18 mouse cellular contexts compared by ENCODE assay signal in the genomic region with DNA sequence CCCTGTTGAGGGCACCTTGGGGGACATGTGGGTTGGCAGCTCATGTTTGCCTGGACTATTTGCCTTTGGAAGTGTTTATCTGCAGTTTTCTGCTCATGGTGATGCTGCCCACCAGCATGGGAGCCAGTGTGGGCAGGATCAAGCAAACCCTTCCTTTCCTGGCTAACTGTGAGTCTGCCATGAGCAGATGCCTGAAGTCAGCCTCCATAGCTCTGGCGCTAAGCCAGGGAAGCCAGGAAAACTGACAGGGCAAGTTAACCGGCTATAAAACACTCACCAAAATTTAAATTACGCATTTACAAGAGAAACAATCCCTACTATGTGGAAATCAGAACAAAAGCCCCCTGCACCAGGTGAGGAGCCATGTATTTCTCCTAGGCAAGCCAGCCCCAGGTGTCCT. TPM values are rescaled to one million over a fixed set of nuclear protein-coding genes. Genes with fewer than 3 reads are reported as not detected.
DNase-seq lines count a peak whose midpoint lies in the region; ATAC-seq lines count a peak whose summit lies in the region.
"Had no signal": no experiment of that assay in that cellular context is flagged by ENCODE, and none has a peak within 500 bp of the region (broad histone marks: within the 10 kb centered on the region; RNA-seq: fewer than 3 reads in every experiment).

No protein-coding gene starts in this region.

- H3K4me3 ChIP-seq in limb, embryonic 10.5 days: no peak overlapping the region
- H3K4me3 ChIP-seq: liver, embryonic 15.5 days; neural tube, embryonic 13.5 days had no signal

- H3K27me3 ChIP-seq in limb, embryonic 10.5 days (ENCODE audit: low read depth, poor library complexity, severe bottlenecking): no peaks in the 10 kb centered on the region
- H3K27me3 ChIP-seq: liver, embryonic 15.5 days; neural tube, embryonic 13.5 days had no signal

- DNase-seq in frontal cortex, postnatal 25 days (ENCODE audit: low spot score in 2 of 2): no peak
- peak; percentile 33 to 58 for DNase-seq in left cerebral cortex, adult 18-20 months (ENCODE audit: low spot score in 2 of 2)
- no peak for DNase-seq in left cerebral cortex, postnatal 14 days (ENCODE audit: low spot score in 2 of 2)
- peak; percentile 87 for DNase-seq in brain, adult 2 months (ENCODE audit: low read depth, low spot score)
- DNase-seq in limb, embryonic 10.5 days (ENCODE audit: low spot score): no peak
- no peak for DNase-seq in spleen, postnatal 4 days (ENCODE audit: low spot score in 2 of 2)
- DNase-seq in right cerebral cortex, postnatal 36 days (ENCODE audit: low spot score in 2 of 2): no peak
- DNase-seq: adrenal gland, postnatal 10 days; embryo, embryonic 11 days; heart, postnatal 14 days; kidney, postnatal 36 days; lung, postnatal 36 days; retina, postnatal 1 day; spleen, adult 18-20 months had no signal

- H3K9me3 ChIP-seq in limb, embryonic 10.5 days (replicated peaks): no peaks in the 10 kb centered on the region
- H3K9me3 ChIP-seq: liver, embryonic 15.5 days; neural tube, embryonic 13.5 days had no signal

- no peaks in the 10 kb centered on the region for H3K36me3 ChIP-seq in limb, embryonic 10.5 days
- H3K36me3 ChIP-seq: liver, embryonic 15.5 days had no signal

- H3K27ac ChIP-seq in limb, embryonic 10.5 days: peak overlapping the region; percentile 58
- H3K27ac ChIP-seq: liver, embryonic 15.5 days; neural tube, embryonic 13.5 days had no signal

- intact Hi-C loops in left cerebral cortex, postnatal 14 days (cut with DNase I): no loop called here

- WGBS in limb, embryonic 10.5 days: 60% methylated on average over 3 of the region's 3 CpGs

- H3K4me1 ChIP-seq in limb, embryonic 10.5 days: peaks cover 36% of the 10 kb centered on the region
- H3K4me1 ChIP-seq: liver, embryonic 15.5 days had no signal

- ATAC-seq in frontal cortex, adult (ENCODE audit: low TSS enrichment): peak; percentile 48
- ATAC-seq: inflammation-experienced regulatory T-cells, adult 6 months had no signal

RNA-seq across cellular contexts. Expression of gene Faap20, which starts 25.2 kb away (rescaled TPM):
- 10 to 100 TPM; 28.0 to 29.5 TPM for total RNA-seq in left cerebral cortex, adult 18-20 months (2021)
- 10 to 100 TPM; 22.6 to 27.0 TPM for total RNA-seq in left cerebral cortex, postnatal 14 days (2021)
- polyA plus RNA-seq in limb, embryonic 10.5 days (2016; fragmentation: Nextera tagmentation; extraction: Ambion mirVana): 104 and 107 TPM in 2 replicates

RNA-seq across cellular contexts. Expression of gene Ski, which starts 52.5 kb away (rescaled TPM):
- 100 to 1,000 TPM; 115 to 128 TPM for total RNA-seq in left cerebral cortex, adult 18-20 months (2021)
- total RNA-seq in left cerebral cortex, postnatal 14 days (2021): 100 to 1,000 TPM; 110 to 111 TPM
- 9.6 and 10.6 TPM in 2 replicates for polyA plus RNA-seq in limb, embryonic 10.5 days (2016; fragmentation: Nextera tagmentation; extraction: Ambion mirVana)

Comparison
In these comparisons a context has a peak if more than half of its experiments do, and no peak if none do; other contexts are left out.
1. DNase-seq: peak in left cerebral cortex, adult 18-20 months (2 of 2) and brain, adult 2 months (single experiment); none in frontal cortex, postnatal 25 days (0 of 2), left cerebral cortex, postnatal 14 days (0 of 2), limb, embryonic 10.5 days (single experiment), spleen, postnatal 4 days (0 of 2) and right cerebral cortex, postnatal 36 days (0 of 2).